Mouse (Mus musculus) heart, embryonic 11.5 days (tissue): ENCODE data around the gene Aif1l. TPM values are rescaled to one million over a fixed set of nuclear protein-coding genes. Genes with fewer than 3 reads are reported as not detected.

Source experiments
- ATAC-seq: fragments of 200-750 bp; cut with Nextera tagmentation; replicated peaks from 2 replicates; pipeline ENCODE4 v1.8.0; 2017; ENCODE audit warnings: moderate library complexity; ENCODE audit not compliant: insufficient number of reproducible peaks, low FRiP score, low TSS enrichment
- H3K27ac ChIP-seq: fragments of 300-500 bp; sonication (generic); 2 replicates; pipeline ENCODE4 v1.5.1; 2014; ENCODE audit warnings: mild to moderate bottlenecking, low read depth, low read length
- H3K27me3 ChIP-seq: fragments of 300-500 bp; sonication (generic); 2 replicates; pipeline ENCODE4 v1.6.1; 2014; ENCODE audit warnings: mild to moderate bottlenecking, low read length, mixed read lengths; ENCODE audit not compliant: control insufficient read depth, insufficient read depth
- H3K36me3 ChIP-seq: fragments of 300-500 bp; sonication (generic); 2 replicates; pipeline ENCODE4 v1.6.1; 2014; ENCODE audit warnings: mild to moderate bottlenecking, low read length, moderate library complexity, mixed read lengths; ENCODE audit not compliant: control insufficient read depth, insufficient read depth
- H3K4me1 ChIP-seq: fragments of 300-500 bp; sonication (generic); 2 replicates; pipeline ENCODE4 v1.6.1; 2014; ENCODE audit warnings: low read length; ENCODE audit not compliant: control insufficient read depth, insufficient read depth
- H3K4me2 ChIP-seq: fragments of 300-500 bp; sonication (generic); 2 replicates; pipeline ENCODE4 v1.6.1; 2014; ENCODE audit warnings: mild to moderate bottlenecking, moderate library complexity
- H3K4me3 ChIP-seq: fragments of 300-500 bp; sonication (generic); 2 replicates; pipeline ENCODE4 v1.5.1; 2014; ENCODE audit warnings: low read depth, low read length
- H3K9ac ChIP-seq: fragments of 300-500 bp; sonication (generic); 2 replicates; pipeline ENCODE4 v1.6.1; 2014; ENCODE audit warnings: mild to moderate bottlenecking, low read depth, low read length, moderate library complexity
- H3K9me3 ChIP-seq: fragments of 300-500 bp; sonication (generic); replicated peaks from 2 replicates; pipeline ENCODE4 v1.6.1; 2016; ENCODE audit warnings: low read length; ENCODE audit not compliant: control insufficient read depth
- WGBS: fragments of 180-500 bp; shearing (Covaris S2); extraction: QIAGEN DNeasy Blood & Tissue Kit; methylation state at CpG from one replicate; pipeline ENCODE4 v1.1.7; 2014; ENCODE audit not compliant: insufficient replicate concordance; 5-methylcytosine and 5-hydroxymethylcytosine counted together
- polyA plus RNA-seq: library from polyadenylated mRNA; unstranded; fragments of >200 nt; fragmentation: Nextera tagmentation; extraction: Ambion mirVana; gene quantifications from 2 replicates; pipeline ENCODE4 v1.2.1, GENCODE M21; 2014

Aif1l gene
- polyA plus RNA-seq, 1 experiment from 2014 or later: 83.7 TPM

GRCm38 (mm10) chr2:31997539-31997938 lies 47.6 kb downstream of the Aif1l start:
- no peak for ATAC-seq
- no peaks in the 10 kb centered on the region for H3K27me3 ChIP-seq
- no peak overlapping the region for H3K27ac ChIP-seq
- no peak overlapping the region for H3K4me2 ChIP-seq
- H3K4me1 ChIP-seq: no peaks in the 10 kb centered on the region
- peaks cover 40% of the 10 kb centered on the region for H3K36me3 ChIP-seq
- 91% methylated on average over 5 of the region's 5 CpGs for WGBS
- no peak overlapping the region for H3K9ac ChIP-seq
- H3K9me3 ChIP-seq: no peaks in the 10 kb centered on the region
- no peak overlapping the region for H3K4me3 ChIP-seq

- Histone ChIP-seq H3K27me3 (no peaks in the 10 kb centered on the region), H3K9me3 (no peaks in the 10 kb centered on the region), H3K4me1 (no peaks in the 10 kb centered on the region), H3K27ac (no peak overlapping the region), H3K4me3 (no peak overlapping the region), H3K4me2 (no peak overlapping the region), H3K36me3 (peaks cover 38% of the 10 kb centered on the region), H3K9ac (no peak overlapping the region)
- WGBS: 69% methylated on average over 2 of the region's 2 CpGs
- no peak for ATAC-seq
These were observed 48.5 kb downstream of the Aif1l start for GRCm38 (mm10) chr2:31998443-31998842.

- peaks cover 35% of the 10 kb centered on the region for H3K36me3 ChIP-seq
- H3K9ac ChIP-seq: no peak overlapping the region
- no peak overlapping the region for H3K27ac ChIP-seq
- no peak overlapping the region for H3K4me2 ChIP-seq
- no peaks in the 10 kb centered on the region for H3K27me3 ChIP-seq
- no peak overlapping the region for H3K4me3 ChIP-seq
- no peak for ATAC-seq
- WGBS: 80% methylated on average over 2 of the region's 2 CpGs
- H3K9me3 ChIP-seq: no peaks in the 10 kb centered on the region
- H3K4me1 ChIP-seq: no peaks in the 10 kb centered on the region
These were observed 58.4 kb downstream of the Aif1l start for GRCm38 (mm10) chr2:32008311-32008710.

GRCm38 (mm10) chr2:32008716-32009115 lies 58.8 kb downstream of the Aif1l start:
- H3K27me3 ChIP-seq: no peaks in the 10 kb centered on the region
- no peak overlapping the region for H3K4me3 ChIP-seq
- no peak overlapping the region for H3K9ac ChIP-seq
- no peaks in the 10 kb centered on the region for H3K9me3 ChIP-seq
- no peak overlapping the region for H3K4me2 ChIP-seq
- H3K4me1 ChIP-seq: no peaks in the 10 kb centered on the region
- H3K27ac ChIP-seq: no peak overlapping the region
- WGBS: 93% methylated on average over 11 of the region's 11 CpGs
- H3K36me3 ChIP-seq: peaks cover 32% of the 10 kb centered on the region
- no peak for ATAC-seq

- no peaks in the 10 kb centered on the region for H3K27me3 ChIP-seq
- H3K4me1 ChIP-seq: no peaks in the 10 kb centered on the region
- H3K4me2 ChIP-seq: no peak overlapping the region
- H3K27ac ChIP-seq: no peak overlapping the region
- H3K4me3 ChIP-seq: no peak overlapping the region
- 84% methylated on average over 4 of the region's 4 CpGs for WGBS
- H3K36me3 ChIP-seq: peaks cover 16% of the 10 kb centered on the region
- no peak for ATAC-seq
- H3K9me3 ChIP-seq: no peaks in the 10 kb centered on the region
- H3K9ac ChIP-seq: no peak overlapping the region
These were observed 69.8 kb downstream of the Aif1l start for GRCm38 (mm10) chr2:32019704-32020103.

- no peaks in the 10 kb centered on the region for H3K9me3 ChIP-seq
- no peak overlapping the region for H3K4me2 ChIP-seq
- H3K27me3 ChIP-seq: no peaks in the 10 kb centered on the region
- 86% methylated on average over 5 of the region's 5 CpGs for WGBS
- H3K27ac ChIP-seq: no peak overlapping the region
- H3K4me1 ChIP-seq: no peaks in the 10 kb centered on the region
- no peak overlapping the region for H3K4me3 ChIP-seq
- no peak overlapping the region for H3K9ac ChIP-seq
- ATAC-seq: no peak
- peaks cover 20% of the 10 kb centered on the region for H3K36me3 ChIP-seq
These were observed 70.3 kb downstream of the Aif1l start for GRCm38 (mm10) chr2:32020229-32020628.

Other genes with a start within 250 kb of the Aif1l start
- not detected in 2 replicates for gene Qrfp, start 139.6 kb upstream of the Aif1l start, polyA plus RNA-seq
- 0.06 TPM in 1 of 2 replicates, not detected in the other for gene Fibcd1, start 104.1 kb upstream of the Aif1l start, polyA plus RNA-seq
- 1.0 and 1.5 TPM in 2 replicates for gene Lamc3, start 62.8 kb upstream of the Aif1l start, polyA plus RNA-seq
- 53.5 and 54.0 TPM in 2 replicates for gene Nup214, start 24.3 kb downstream of the Aif1l start, polyA plus RNA-seq
- 43.1 and 43.7 TPM in 2 replicates for gene Fam78a, start 134.7 kb downstream of the Aif1l start, polyA plus RNA-seq
- 10.0 and 11.7 TPM in 2 replicates for gene Plpp7, start 145.4 kb downstream of the Aif1l start, polyA plus RNA-seq
- gene Prrc2b, start 200.9 kb downstream of the Aif1l start, polyA plus RNA-seq: 39.3 and 40.6 TPM in 2 replicates